Mouse (Mus musculus) MEL (cell line): ENCODE results near the gene Dnajb8. TPM values are rescaled to one million over a fixed set of nuclear protein-coding genes. Genes with fewer than 3 reads are reported as not detected.

Experiments
- DNase-seq: peaks from one replicate; pipeline ENCODE4 v3.0.0; 2011; ENCODE audit warnings: low read depth, low spot score
- H3K27ac ChIP-seq: 2 replicates; pipeline ENCODE4 v1.5.1; 2012; ENCODE audit warnings: low read depth, mild to moderate bottlenecking, control low read depth, low read length, moderate library complexity; ENCODE audit not compliant: control insufficient read depth
- H3K27me3 ChIP-seq, 2 experiments: fragments of 150-350 bp in 1 of 2; sonication (generic) in 1 of 2; 2 replicates each; pipeline ENCODE4 v1.6.1; 2012; ENCODE audit warnings: low read length in 2 of 2, mild to moderate bottlenecking in 2 of 2, improper control_type of control experiment in 1 of 2, moderate library complexity in 1 of 2; ENCODE audit not compliant: insufficient read depth in 2 of 2, control insufficient read depth in 1 of 2
- H3K36me3 ChIP-seq, 2 experiments: 2 replicates each; pipeline ENCODE4 v1.6.1; 2012 to 2014; ENCODE audit warnings: low read length in 2 of 2, improper control_type of control experiment in 1 of 2, inconsistent platforms in 1 of 2, mild to moderate bottlenecking in 1 of 2; ENCODE audit not compliant: insufficient read depth in 2 of 2, control insufficient read depth in 1 of 2
- H3K4me1 ChIP-seq, 2 experiments: fragments of 150-350 bp in 1 of 2; sonication (generic) in 1 of 2; 2 replicates each; pipeline ENCODE4 v1.6.1; 2012; ENCODE audit warnings: low read length in 2 of 2, improper control_type of control experiment in 1 of 2, mild to moderate bottlenecking in 1 of 2; ENCODE audit not compliant: insufficient read depth in 2 of 2, control insufficient read depth in 1 of 2
- H3K4me3 ChIP-seq, 2 experiments: fragments of 150-350 bp in 1 of 2; sonication (generic) in 1 of 2; 2 replicates each; pipeline ENCODE4 v1.5.1; 2012; ENCODE audit warnings: low read depth in 2 of 2, low read length in 2 of 2, mild to moderate bottlenecking in 2 of 2, moderate library complexity in 2 of 2, control low read depth in 1 of 2, improper control_type of control experiment in 1 of 2; ENCODE audit not compliant: control insufficient read depth in 1 of 2, insufficient read depth in 1 of 2
- H3K79me2 ChIP-seq: 2 replicates; pipeline ENCODE4 v1.6.1; 2012; ENCODE audit warnings: mild to moderate bottlenecking, low read length, moderate library complexity; ENCODE audit not compliant: control insufficient read depth, poor library complexity, insufficient read depth
- H3K9ac ChIP-seq: 2 replicates; pipeline ENCODE4 v1.6.1; 2012; ENCODE audit warnings: low read depth, mild to moderate bottlenecking, control low read depth, low read length, moderate library complexity; ENCODE audit not compliant: control insufficient read depth, poor library complexity, severe bottlenecking
- H3K9me3 ChIP-seq: fragments of 150-350 bp; sonication (generic); replicated peaks from 2 replicates; pipeline ENCODE4 v1.6.1; 2012; ENCODE audit warnings: mild to moderate bottlenecking, low read length, improper control_type of control experiment, moderate library complexity; ENCODE audit not compliant: insufficient read depth
- BHLHE40 ChIP-seq: IDR thresholded peaks from 2 replicates; pipeline ENCODE4 v1.6.1; 2012; ENCODE audit warnings: low read depth, mild to moderate bottlenecking, inconsistent platforms, low read length, improper control_type of control experiment, borderline replicate concordance
- E2F4 ChIP-seq: IDR thresholded peaks from 2 replicates; pipeline ENCODE4 v1.6.1; 2011; ENCODE audit warnings: low read depth, low read length, improper control_type of control experiment, borderline replicate concordance
- ELF1 ChIP-seq: IDR thresholded peaks from 2 replicates; pipeline ENCODE4 v1.6.1; 2014; ENCODE audit warnings: low read depth, mild to moderate bottlenecking, inconsistent platforms, low read length, improper control_type of control experiment, moderate library complexity
- EP300 ChIP-seq, 2 experiments: IDR thresholded peaks; 2 replicates each; pipeline ENCODE4 v1.6.1; 2011; ENCODE audit warnings: improper control_type of control experiment in 2 of 2, low read length in 2 of 2, low read depth in 1 of 2, mild to moderate bottlenecking in 1 of 2
- GATA1 ChIP-seq: IDR thresholded peaks from 2 replicates; pipeline ENCODE4 v1.6.1; 2011; ENCODE audit warnings: low read depth, low read length, improper control_type of control experiment
- HCFC1 ChIP-seq: IDR thresholded peaks from 2 replicates; pipeline ENCODE4 v1.6.1; 2012; ENCODE audit warnings: low read depth, mild to moderate bottlenecking, inconsistent platforms, low read length, improper control_type of control experiment, moderate library complexity
- JUND ChIP-seq: IDR thresholded peaks from 2 replicates; pipeline ENCODE4 v1.6.1; 2011; ENCODE audit warnings: low read depth, mild to moderate bottlenecking, improper control_type of control experiment, low read length
- MAFK ChIP-seq: IDR thresholded peaks from 2 replicates; pipeline ENCODE4 v1.6.1; 2011; ENCODE audit warnings: low read depth, mild to moderate bottlenecking, low read length, improper control_type of control experiment, borderline replicate concordance
- MEF2A ChIP-seq: IDR thresholded peaks from 2 replicates; pipeline ENCODE4 v1.6.1; 2014; ENCODE audit warnings: low read depth, mild to moderate bottlenecking, inconsistent platforms, low read length, improper control_type of control experiment; ENCODE audit not compliant: poor library complexity, insufficient replicate concordance, severe bottlenecking; ENCODE audit errors: extremely low read depth
- MYB ChIP-seq: IDR thresholded peaks from 2 replicates; pipeline ENCODE4 v1.6.1; 2011; ENCODE audit warnings: mild to moderate bottlenecking, low read depth, low read length, improper control_type of control experiment
- POLR2A ChIP-seq, 2 experiments: IDR thresholded peaks; 2 replicates each; pipeline ENCODE4 v1.6.1; 2011 to 2012; ENCODE audit warnings: low read length in 2 of 2, mild to moderate bottlenecking in 2 of 2, control low read depth in 1 of 2, improper control_type of control experiment in 1 of 2, low read depth in 1 of 2, moderate library complexity in 1 of 2; ENCODE audit not compliant: control insufficient read depth in 1 of 2, insufficient read depth in 1 of 2, poor library complexity in 1 of 2
- POLR2AphosphoS2 ChIP-seq: IDR thresholded peaks from 2 replicates; pipeline ENCODE4 v1.6.1; 2011; ENCODE audit warnings: low read length, improper control_type of control experiment
- POLR2AphosphoS5 ChIP-seq: IDR thresholded peaks from 2 replicates; pipeline ENCODE4 v1.6.1; 2012; ENCODE audit warnings: low read depth, borderline replicate concordance, mild to moderate bottlenecking, inconsistent platforms, low read length, moderate library complexity, mixed read lengths
- RCOR1 ChIP-seq: IDR thresholded peaks from 2 replicates; pipeline ENCODE4 v1.6.1; 2012; ENCODE audit warnings: low read depth, mild to moderate bottlenecking, inconsistent platforms, low read length, improper control_type of control experiment
- SMC3 ChIP-seq: IDR thresholded peaks from 2 replicates; pipeline ENCODE4 v1.6.1; 2011; ENCODE audit warnings: low read depth, low read length, improper control_type of control experiment
- TAL1 ChIP-seq: IDR thresholded peaks from 2 replicates; pipeline ENCODE4 v1.6.1; 2012; ENCODE audit warnings: mild to moderate bottlenecking, inconsistent platforms, low read length, moderate library complexity, mixed read lengths
- USF1 ChIP-seq: IDR thresholded peaks from 2 replicates; pipeline ENCODE4 v1.6.1; 2014; ENCODE audit warnings: low read depth, mild to moderate bottlenecking, inconsistent platforms, low read length, improper control_type of control experiment, moderate library complexity
- ZC3H11A ChIP-seq: IDR thresholded peaks from 2 replicates; pipeline ENCODE4 v1.6.1; 2012; ENCODE audit warnings: low read depth, mild to moderate bottlenecking, inconsistent platforms, low read length, improper control_type of control experiment
- ZKSCAN1 ChIP-seq: IDR thresholded peaks from 2 replicates; pipeline ENCODE4 v1.6.1; 2012; ENCODE audit warnings: low read depth, mild to moderate bottlenecking, inconsistent platforms, low read length, improper control_type of control experiment, moderate library complexity
- ZNF384 ChIP-seq: IDR thresholded peaks from 2 replicates; pipeline ENCODE4 v1.6.1; 2012; ENCODE audit warnings: low read depth, mild to moderate bottlenecking, inconsistent platforms, low read length, improper control_type of control experiment
- polyA plus RNA-seq, 2 experiments: library from polyadenylated mRNA; stranded (reverse) in 1 of 2; unstranded in 1 of 2; fragments of >175 nt in 1 of 2; fragments of >200 nt in 1 of 2; gene quantifications; 2 replicates each; pipeline versions ENCODE4 v1.2.1 to v1.2.4; 2012; ENCODE audit warnings: low replicate concordance in 2 of 2, low read depth in 1 of 2; ENCODE audit not compliant: insufficient read length in 2 of 2, insufficient read depth in 1 of 2, missing spikeins in 1 of 2
- total RNA-seq: library from RNA; depleted of rRNA; stranded (reverse); fragments of 300-350 nt; gene quantifications from 2 replicates; pipeline ENCODE4 v1.2.3, GENCODE M21; 2012

The Dnajb8 gene
- total and polyA plus RNA-seq, 3 experiments = not detected

DNA sequence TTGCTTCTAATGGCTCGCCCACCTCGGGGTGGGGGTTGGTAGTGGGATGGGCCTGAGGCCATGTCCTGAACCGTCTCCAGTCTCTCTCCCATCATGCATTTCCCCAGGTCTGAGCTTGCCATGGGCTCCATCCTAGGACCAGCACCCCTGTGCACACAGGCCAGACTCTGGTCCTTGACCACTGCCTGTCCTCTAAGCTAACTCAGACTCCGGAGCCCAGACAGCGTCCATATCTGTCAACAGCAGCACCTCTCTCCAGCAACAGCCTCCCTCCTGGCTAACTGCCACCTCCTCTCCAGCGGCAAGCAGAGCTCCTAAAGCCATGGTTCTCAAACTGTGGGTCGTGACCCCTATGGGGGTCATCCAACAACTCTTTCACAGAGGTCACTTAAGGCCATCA is 14.4 kb downstream of the Dnajb8 start:
- Histone ChIP-seq H3K27me3 (no peaks in the 10 kb centered on the region), H3K9ac (no peak overlapping the region)
- peak in 1 of 2 experiments; percentile 33; a peak in 1 of 4 replicates for TF ChIP-seq EP300 (IDR thresholded peaks at IDR 0.05; ENCODE audit: low read depth in 1 of 2, low read length in 2 of 2)
- TF ChIP-seq RCOR1 = no peak
- TF ChIP-seq TAL1 = 0 out of 2 replicates have a peak, but pooled peaks have one; percentile 16
- TF ChIP-seq, all 39 proteins: peak for 2
- Histone ChIP-seq H3K36me3 (no peaks in the 10 kb centered on the region; a peak in 1 of 4 replicates), H3K79me2 (no peaks in the 10 kb centered on the region), H3K4me3 (peak overlapping the region in 1 of 2 experiments; percentile 26; a peak in 1 of 4 replicates), H3K4me1 (peaks cover 0 to 10% of the 10 kb centered on the region in 2 experiments; a peak in 2 of 4 replicates), H3K27ac (no peak overlapping the region), H3K9me3 (no peaks in the 10 kb centered on the region)
- peak; percentile 47 for DNase-seq

DNA sequence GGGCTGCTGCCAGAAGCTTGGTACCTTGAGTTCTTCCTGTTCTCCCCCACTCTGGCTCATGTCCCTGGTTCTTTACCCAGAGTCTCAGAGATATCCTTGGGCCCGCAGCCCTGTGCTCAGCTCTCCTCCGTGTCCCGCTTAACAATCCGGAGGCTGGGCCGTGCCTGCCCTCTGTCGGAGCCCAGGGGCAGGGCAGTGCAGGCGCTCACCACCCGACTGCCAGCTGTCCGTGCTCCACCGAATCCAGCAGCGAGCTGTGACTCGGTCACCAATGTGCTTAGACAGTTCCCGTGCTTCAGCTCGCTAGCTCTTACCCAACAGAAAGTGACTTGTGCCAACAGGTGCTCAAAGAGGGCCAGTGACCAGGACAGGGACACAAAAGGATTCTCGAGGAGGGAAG is 20.5 kb downstream of the Dnajb8 start:
- no peaks in the 10 kb centered on the region for H3K9me3 ChIP-seq
- H3K27ac ChIP-seq = no peak overlapping the region
- no peak for DNase-seq
- H3K4me1 ChIP-seq = no peaks in the 10 kb centered on the region
- H3K9ac ChIP-seq = no peak overlapping the region
- TF ChIP-seq MYB (no peak), POLR2A (IDR thresholded peaks at IDR 0.05; ENCODE audit: control insufficient read depth in 1 of 2, insufficient read depth in 1 of 2, low read depth in 1 of 2, low read length in 2 of 2, poor library complexity in 1 of 2) (no peak), SMC3 (no peak), BHLHE40 (no peak), ZKSCAN1 (no peak), POLR2AphosphoS2 (no peak), JUND (no peak), ZC3H11A (no peak), MEF2A (no peak), EP300 (IDR thresholded peaks at IDR 0.05; ENCODE audit: low read depth in 1 of 2, low read length in 2 of 2) (no peak), E2F4 (no peak), ELF1 (no peak), USF1 (no peak), GATA1 (no peak), ZNF384 (no peak), POLR2AphosphoS5 (no peak), HCFC1 (no peak), MAFK (no peak)
- no peak overlapping the region for H3K4me3 ChIP-seq
- H3K27me3 ChIP-seq = no peaks in the 10 kb centered on the region
- no peaks in the 10 kb centered on the region for H3K36me3 ChIP-seq
- no peaks in the 10 kb centered on the region for H3K79me2 ChIP-seq
